Mouse (Mus musculus) cerebellum, adult 11-12 months (tissue): ENCODE data around the gene Smcr8.

ENCODE experiments used
- DNase-seq: peaks from one replicate; pipeline ENCODE4 v3.0.0; 2022

The Smcr8 gene

DNA sequence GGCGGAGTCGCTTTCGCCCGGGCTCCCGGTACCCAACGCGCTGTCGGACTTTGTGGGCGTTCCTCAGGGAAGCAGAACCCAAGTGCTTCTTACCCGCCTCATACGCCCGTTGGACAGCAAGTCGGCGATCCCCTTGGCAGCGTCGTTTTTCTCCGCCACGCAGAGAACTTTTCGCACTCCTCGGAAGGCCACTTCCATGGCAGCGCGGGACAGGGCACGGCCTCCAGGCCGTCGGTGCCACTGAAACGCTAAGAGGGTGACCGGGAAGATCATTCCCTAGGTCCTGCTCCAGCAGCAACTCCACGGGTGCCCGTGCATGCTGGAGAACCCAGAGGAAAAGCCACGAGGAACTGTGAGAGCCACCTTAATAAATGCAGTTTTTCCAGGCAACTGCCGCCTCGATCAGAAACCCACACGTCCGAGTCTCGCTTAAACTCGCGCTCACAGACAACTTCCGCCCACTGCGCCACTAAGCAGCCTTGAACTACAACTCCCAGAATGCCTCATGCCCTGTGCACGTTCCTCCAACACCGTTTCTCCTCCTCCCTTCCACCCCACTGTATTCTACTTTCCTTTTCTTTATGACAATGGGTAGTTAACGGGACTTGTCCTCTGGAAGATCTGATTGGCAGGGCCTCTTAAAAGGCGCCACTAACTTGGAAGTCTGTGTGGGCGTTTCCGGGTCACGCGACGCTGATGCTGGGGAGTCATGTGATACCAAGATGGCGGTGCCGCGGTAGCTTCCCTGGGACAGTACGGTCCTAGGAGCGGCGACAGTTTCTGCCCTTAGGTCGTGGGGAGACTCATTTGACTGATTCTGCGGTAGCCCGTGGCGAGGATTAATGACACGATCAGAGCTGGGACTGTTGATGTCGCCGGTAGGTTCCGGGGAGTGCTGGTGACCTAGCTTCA is at the start of gene Smcr8, which contains the start of gene Top3a:
Gene Smcr8 (plus strand): TSS at position 696 of the 912 bp plus-strand sequence.
Gene Top3a (minus strand): TSS at position 537 of the 912 bp plus-strand sequence.
- peak; percentile 82 for DNase-seq

DNA sequence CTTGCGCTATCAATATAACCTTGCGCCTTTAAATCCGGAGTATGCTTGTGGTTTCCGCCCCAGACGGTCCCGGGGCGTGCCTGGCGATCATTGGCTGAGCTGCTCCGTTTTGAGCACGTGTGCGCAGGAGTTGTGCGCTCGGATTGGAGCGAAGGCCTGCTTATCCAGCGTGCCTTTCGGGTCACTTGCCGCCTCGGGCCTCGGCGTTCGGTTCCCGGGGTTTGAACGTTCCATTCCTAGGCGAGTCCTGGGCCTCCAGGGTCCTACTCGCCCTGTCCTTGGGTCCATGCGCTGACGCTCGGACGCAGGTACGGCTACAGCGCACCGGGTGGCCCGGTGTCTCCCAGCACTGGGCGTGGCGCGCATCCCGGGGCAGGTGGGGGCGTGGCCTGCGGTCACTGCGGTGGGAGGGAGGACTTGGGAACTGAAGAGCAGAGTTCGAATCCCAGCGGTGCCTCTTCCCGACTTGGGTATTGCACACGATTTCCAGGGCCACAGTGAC is 49.0 kb upstream of the Smcr8 start, which contains the start of gene Mief2:
Gene Mief2 (plus strand): TSS at position 139 of the 502 bp plus-strand sequence.
- peak; percentile 95 for DNase-seq

DNA sequence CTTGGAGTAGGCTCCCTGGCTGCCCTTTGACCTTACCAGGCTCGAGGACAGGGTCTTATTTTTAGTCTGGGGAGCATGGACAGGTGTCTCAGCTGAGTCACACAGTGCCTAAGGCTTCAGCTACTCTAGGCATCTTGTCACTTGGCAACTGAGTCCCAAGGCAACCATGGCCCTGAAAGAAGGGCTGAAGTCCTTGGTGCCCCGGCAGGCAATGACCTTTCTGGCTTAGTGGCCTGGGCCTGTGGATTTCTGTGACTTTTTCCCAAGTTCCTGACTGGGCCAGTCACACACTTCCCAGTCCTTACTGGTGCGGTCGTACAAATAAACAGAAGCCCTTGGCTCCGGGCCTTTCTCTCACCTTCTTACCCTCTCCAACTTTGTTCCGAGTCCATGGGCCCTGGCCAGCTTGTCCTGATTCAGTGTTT is 48.1 kb upstream of the Smcr8 start:
- DNase-seq = peak; percentile 53

DNA sequence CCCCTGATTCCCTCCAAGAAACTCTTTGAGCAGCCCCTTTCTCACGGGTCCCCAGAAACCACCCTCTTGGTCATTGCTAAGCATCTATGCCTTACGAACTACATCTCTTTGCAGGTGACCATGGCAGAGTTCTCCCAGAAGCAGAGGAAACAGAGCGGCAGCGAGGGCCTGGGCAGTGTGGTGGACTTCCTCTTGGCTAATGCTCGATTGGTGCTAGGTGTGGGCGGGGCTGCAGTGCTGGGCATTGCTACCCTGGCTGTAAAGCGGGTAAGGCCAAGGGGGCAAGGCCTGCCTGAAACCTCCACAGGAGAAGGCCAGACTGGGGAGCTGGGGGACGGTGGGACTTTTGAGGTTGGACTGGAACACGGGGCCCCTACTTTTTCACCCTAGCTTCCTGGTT is 47.2 kb upstream of the Smcr8 start:
- no peak for DNase-seq

DNA sequence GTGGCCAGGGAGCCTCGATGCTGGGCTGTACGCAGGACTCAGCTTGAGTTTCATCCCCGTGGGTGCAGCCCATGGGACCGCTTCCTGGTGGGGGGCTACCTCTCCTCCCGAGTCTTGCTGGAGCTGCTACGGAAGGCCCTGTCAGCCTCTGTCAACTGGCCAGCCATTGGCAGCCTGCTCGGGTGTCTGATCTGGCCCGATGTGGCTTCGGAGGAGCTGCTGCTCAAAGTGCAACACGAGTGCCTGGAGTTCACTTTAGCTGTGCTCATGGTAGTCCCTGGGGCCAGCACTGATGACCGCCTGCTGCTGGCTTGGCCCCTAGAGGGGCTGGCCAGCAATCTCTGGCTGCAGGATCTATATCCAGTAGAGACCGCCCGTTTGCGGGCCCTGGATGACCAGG is 46.1 kb upstream of the Smcr8 start:
- no peak for DNase-seq

DNA sequence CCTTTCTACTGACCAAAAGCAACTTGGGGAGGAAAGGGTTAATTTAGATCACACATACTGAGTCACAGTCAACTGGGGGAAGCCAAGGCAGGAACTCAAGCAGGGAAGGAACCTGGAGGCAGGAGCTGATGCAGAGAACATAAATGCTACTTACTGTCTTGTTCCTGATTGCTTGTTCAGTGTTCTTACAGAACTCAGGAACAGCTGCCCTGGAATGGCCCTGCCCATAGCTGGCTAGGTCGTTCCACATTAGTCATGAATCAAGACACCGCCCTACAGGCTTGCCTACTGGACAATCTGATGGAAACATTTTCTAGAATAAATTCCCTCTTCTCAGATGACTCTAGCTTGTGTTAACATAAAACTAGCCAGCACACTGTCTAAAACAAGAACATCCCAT is 43.1 kb upstream of the Smcr8 start:
- no peak for DNase-seq

DNA sequence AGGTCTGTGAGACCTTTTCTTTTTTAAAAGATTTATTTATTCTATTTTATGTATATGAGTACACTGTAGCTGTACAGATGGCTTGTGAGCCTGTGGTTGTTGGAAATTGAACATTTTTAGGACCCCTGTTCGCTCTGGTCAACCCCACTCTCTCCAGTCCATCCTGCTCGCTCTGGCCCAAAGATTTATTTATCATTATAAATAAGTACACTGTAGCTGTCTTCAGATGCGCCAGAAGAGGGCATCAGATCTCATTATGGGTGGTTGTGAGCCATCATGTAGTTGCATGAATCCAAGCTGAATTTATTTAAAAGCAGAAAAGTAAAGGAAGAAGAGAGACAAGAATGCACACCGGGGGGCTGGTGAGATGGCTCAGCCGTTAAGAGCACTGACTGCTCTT is 42.1 kb upstream of the Smcr8 start:
- no peak for DNase-seq

DNA sequence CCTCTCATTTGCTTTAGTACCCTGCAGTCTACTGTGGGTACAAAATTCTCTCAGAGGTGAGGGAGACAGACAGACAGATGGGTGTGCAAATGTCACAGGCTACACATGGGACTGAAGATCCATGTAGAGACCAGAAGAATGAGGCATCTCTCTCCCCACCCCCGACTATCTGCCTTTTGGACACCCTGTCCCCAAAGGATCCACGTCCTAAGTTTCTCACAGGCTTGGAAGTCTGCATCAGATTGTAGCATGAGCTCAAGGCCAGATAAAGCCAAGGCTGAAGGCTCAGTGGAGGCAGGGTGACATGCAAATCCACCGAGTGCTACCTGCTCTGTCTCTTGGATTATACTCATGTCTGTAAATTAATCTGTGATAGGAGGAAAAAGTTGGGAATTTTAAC is 40.8 kb upstream of the Smcr8 start:
- no peak for DNase-seq

DNA sequence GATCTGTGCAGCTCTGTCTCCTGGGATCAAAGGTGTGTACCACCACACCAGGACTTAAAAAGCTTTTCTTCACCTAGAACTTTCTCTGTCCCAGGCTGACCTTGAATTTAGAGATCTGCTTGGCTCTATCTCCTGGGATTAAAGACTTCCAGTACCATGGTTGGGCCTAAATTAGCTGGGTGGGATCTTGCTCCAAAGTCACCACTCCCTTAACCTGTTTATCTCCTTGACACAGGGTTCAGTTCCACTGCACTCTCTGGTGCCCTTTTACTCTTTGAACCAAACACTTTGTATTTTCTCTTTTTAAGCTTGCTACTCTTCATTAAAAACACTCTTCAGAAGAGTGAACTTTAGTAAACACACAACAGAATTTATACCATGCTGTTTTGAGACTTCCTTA is 39.9 kb upstream of the Smcr8 start:
- DNase-seq = no peak

DNA sequence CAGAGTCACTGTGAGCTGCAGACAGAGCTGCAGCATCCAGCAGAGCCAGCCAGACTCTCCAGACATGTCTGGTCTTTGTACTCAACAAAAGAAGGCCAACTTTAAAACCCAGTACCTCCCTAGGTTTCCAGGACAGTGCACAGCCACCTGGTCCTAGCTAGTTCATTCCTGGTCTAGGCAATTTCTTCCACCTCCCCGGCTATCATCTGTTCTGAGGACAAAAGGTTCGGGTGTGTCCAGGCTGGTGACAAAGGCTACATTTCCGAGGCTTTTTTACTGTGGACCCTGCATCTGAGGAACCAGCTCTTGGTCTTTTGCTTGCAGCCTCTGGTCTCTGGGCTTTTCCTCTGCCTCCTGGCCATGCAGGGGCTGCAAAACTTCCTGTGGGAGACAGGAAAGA is 37.0 kb upstream of the Smcr8 start:
- no peak for DNase-seq

DNA sequence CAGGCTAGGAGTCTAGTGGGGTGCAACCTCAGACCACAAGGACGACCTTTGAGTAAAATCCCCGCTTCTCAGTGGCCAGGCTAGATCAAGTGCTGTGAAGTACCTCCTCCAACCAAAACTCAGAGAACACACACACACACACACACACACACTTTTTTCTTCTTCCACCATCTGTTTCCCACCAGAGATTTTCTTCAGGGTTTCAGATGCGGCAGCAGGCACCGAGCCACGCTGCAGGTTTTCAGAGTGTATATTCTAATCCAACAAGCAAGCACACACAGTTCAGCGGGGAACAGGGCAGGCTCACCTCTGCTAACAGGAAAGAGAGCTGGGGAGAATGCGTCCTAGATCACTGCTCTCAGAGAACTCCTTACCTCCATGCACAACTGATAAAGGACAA is 21.8 kb upstream of the Smcr8 start:
- DNase-seq = no peak

DNA sequence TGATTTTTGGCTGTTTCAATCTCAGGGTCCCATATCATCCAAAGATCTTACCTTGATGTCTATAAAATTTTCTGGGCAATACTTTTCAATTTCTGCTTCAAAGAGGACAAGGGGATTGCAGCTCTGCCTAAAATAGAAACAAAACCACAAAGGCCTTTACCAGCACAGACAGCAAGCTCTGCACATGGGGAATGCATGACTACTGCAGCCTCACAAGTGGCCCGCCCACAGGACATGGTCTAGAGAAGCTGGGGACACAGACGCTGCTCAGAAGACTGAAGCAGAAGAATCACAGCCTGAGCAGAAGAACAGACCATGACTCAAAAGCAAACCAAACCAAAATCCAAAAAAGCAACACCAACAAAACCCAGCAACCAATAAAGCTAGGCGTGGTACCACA is 15.6 kb upstream of the Smcr8 start:
- DNase-seq = no peak

DNA sequence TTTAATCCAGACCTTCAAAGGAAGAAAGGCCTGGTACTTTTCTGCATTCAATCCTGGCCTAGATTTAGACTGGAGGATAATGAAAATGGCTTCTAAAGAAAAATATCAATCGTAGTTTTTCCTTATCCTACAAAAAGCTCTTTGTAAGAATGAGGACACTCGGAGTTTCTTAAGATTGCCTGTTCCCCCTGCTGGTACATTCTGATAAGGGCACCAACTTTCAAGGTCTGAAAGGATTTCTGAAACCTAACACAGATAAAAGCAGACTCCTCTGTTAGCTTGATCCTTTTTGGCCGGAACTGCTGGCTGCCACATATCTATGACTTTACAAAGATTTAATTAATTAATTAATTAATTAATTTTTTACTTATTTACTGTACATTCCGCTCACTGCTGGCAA is 10.4 kb upstream of the Smcr8 start:
- DNase-seq = no peak

DNA sequence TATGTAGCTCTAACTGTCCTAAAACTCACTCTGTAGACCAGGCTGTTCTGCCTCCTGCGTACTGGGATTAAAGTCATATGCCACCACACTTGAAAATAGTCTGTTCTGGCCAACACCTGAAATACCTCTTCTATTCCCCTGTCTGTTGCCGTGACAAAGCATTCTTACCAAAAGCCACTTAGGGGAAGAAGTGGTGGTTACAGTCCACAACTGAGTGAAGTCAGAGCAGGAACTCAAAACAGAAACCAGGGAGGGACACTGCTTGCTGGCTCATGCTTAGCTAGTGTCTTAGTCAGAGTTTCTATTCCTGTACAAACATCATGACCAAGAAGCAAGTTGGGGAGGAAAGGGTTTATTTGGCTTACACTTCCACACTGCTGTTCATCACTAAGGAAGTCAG is 8.0 kb upstream of the Smcr8 start:
- DNase-seq = no peak

DNA sequence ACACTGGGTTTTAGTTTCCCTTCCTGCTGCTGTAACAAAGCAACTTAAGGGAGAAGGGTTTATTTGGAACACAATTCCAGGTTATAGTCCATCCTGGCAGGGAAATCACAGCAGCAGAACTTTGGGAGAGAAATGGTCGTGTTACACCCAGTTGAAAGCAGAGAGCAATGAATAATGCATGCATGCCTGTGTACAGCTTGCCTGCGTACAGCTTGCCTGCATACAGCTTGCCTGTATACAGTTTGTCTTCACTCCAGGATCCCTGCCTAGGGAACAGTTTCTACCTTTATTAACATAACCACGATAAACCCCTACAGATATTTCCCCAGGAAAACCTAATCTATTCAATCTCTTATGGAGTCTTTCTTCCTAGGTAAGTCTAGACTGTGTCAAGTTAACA is 6.5 kb upstream of the Smcr8 start:
- no peak for DNase-seq

DNA sequence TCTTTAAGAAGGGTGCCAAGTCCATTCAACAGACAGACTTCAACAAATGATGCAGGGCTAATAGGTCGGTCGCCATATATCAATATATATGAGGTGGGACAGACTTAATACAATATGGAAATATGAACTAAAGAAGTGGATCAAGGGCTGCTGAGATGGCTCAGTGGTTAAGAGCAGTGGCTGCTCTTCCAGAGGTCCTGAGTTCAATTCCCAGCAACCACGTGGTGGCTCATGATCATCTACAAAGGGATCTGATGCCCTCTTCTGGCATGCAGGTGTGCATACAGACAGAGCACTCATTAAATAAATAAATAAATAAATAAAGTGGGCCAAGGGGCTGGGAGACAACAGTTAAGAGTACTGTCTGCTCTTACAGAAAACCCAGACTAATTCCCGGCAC is 5.2 kb upstream of the Smcr8 start:
- no peak for DNase-seq

DNA sequence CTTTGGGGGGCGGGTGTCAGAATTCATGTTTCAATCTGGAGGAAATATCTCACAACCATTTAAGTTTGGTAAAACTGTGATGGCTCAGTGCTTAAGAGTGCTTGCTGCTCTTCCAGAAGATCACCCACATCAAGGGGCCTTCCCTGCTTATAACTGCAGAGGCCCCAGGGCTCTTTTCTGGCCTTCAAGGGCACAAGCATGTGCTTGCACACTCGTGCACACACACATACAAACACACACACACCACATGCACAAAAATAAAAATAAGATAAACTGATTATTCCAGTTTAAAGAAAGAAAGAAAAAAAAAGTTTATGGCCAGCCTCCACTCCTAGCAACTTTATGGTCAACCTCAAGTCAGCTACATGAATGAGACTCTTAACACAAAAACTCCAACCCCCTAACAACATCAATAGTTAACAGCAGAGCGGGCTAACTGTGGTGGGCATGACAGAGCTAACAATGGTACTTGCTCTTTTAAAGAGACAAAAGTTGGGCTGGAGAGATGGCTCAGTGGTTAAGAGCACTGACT is 3.1 kb upstream of the Smcr8 start:
- DNase-seq = no peak

DNA sequence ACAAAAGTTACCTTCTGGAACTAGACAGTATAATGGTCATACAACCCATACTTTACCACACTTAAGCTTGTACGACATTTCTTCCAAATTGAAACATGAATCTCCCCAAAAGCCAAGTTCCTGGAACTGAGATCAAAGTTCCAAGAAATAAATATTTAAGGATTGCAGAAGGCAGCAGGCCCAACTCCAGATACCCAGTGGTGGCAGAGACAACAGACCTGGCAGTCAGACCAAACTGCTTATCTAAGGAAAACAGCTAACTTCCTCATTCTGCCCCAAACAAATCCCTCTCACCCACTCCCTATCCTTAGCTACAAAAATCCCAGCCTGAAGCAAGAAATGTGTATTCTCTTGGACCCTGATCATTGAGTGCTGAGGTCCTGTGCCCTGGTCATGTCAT is 2.5 kb upstream of the Smcr8 start:
- DNase-seq = no peak

DNA sequence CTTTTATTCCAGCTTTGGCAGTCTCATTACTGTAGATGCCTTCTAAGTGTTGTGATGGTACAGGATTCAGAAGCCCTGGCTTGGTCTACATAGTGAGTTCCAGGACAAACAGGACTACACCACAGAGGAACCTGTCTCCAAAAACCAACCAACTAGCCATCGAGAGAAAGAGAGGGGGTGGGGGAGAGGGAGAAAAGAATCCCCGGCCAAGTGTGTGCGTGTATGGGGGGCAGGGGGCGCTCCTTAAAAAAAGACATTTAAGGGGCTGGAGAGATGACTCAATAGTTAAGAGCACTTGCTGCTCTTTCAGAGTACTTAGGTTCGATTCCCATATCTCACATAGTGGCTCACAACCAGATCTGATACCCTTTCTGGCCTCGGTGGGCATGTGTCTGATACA is 1.7 kb upstream of the Smcr8 start:
- no peak for DNase-seq

DNA sequence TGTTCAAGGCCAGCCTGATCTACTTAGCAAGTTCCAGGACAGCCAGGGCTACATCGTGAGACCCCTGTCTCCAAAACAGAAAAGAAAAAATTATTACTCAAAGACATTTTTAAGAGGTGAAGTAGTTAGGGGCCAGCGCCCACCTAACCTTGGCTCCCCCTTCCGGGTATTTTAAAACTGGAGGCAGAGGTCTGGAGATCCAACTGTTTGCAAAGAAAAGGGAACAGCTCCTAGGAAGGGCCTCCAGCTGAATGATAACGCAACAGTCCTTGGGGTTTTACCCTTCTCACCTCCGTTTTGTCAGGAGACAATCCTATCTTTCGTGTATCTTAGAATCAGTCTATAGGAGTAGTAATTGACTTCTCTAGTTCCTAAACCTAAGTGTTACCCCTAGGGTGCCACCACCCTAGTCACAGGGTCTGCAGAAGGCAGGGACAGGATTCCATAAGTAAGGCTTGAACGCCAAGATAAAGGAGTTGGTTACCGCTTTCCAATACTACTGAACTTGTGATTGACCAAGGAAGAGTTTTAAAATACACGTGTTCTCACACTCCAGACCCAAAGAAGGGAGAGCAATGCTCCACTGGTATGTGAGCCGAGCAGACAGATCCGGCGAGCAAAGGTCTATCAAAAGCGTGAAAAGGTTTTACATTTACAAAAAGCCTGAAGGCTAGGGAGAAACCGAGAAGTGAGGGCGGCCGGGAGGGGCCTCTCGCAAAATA is 1.1 kb upstream of the Smcr8 start:
- no peak for DNase-seq

DNA sequence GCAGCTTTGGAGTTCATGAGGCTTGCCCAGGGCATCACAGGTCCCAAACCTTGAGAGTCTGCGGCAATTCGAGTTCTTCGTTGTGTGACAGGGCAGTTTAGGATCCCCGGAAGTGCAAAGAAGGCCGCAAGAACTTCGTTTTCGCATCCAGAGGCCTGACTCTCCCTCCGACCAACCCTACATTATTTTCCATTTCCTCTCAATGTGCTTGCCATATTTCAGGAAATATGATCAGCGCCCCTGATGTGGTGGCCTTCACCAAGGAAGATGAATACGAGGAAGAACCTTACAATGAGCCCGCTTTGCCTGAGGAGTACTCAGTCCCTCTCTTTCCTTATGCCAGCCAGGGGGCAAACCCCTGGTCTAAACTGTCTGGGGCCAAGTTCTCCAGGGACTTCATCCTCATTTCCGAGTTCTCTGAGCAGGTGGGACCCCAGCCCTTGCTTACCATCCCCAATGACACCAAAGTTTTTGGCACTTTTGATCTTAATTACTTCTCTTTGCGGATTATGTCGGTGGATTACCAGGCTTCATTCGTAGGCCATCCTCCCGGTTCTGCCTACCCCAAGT is 562 bp downstream of the Smcr8 start:
- peak; percentile 14 for DNase-seq

DNA sequence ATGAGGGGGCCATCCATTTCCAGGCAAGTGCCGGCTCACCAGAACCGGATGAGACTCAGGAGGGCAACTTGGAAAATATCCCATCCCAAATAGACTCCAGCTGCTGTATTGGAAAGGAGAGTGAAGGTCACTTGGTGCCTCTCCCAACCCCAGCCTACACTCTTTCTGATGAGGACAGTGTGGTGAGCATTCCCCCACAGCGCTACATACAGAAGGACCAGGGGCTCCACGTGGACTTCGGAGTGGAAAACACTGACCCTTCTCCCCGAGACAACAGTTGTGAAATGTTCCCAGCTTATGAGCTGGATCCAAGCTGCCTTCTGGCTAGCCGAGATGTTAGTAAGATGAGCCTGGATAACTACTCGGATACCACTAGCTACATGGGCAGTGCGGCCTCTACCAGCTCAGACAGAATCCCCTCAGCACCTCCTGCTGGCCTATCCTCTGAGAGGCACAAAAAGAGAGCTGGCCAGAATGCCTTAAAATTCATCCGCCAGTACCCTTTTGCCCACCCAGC is 2.4 kb downstream of the Smcr8 start:
- DNase-seq = peak; percentile 9
